Mouse (Mus musculus) heart, adult 2 months (tissue): Measurements from ENCODE around the gene Rras2.

Source experiments
- CTCF ChIP-seq: fragments of 200-600 bp; IDR thresholded peaks from 2 replicates; pipeline ENCODE4 v1.8.1; 2022; ENCODE audit warnings: antibody characterized with exemption, mild to moderate bottlenecking, moderate library complexity
- EP300 ChIP-seq: fragments of 200-500 bp; IDR thresholded peaks from 2 replicates; pipeline ENCODE4 v1.6.1; 2011; ENCODE audit warnings: low read depth, low read length, control low read depth; ENCODE audit not compliant: insufficient read depth
- POLR2A ChIP-seq: fragments of 200-500 bp; IDR thresholded peaks from 2 replicates; pipeline ENCODE4 v1.6.1; 2011; ENCODE audit warnings: mild to moderate bottlenecking, low read depth, low read length, control low read depth; ENCODE audit not compliant: insufficient read depth

- no peak for TF ChIP-seq POLR2A
- no peak for TF ChIP-seq CTCF
- TF ChIP-seq EP300: no peak
Observed at GRCm38 (mm10) chr7:114053720-114054119, 63.9 kb downstream of the Rras2 start.
